Mouse (Mus musculus) layer of hippocampus, postnatal 25 days (tissue): ENCODE measurements around the gene Snx7. TPM values are rescaled to one million over a fixed set of nuclear protein-coding genes. Genes with fewer than 3 reads are reported as not detected.

Source experiments
- DNase-seq, 2 experiments: peaks; one replicate each; pipeline ENCODE4 v3.0.0; 2022; ENCODE audit warnings: mixed read lengths in 2 of 2, low spot score in 1 of 2; ENCODE audit errors: extremely low spot score in 1 of 2
- microRNA-seq, 2 experiments: library from miRNA; unstranded; fragments of <30 nt; microRNA quantifications; one replicate each; pipeline ENCODE4 v1.2.0; 2021
- total RNA-seq, 2 experiments: library from RNA; stranded (reverse); gene quantifications; 2 replicates each; pipeline ENCODE4 v1.2.3; 2021

The Snx7 gene
- total RNA-seq, 2 experiments from 2014 or later: 15.9 to 16.1 TPM

DNA sequence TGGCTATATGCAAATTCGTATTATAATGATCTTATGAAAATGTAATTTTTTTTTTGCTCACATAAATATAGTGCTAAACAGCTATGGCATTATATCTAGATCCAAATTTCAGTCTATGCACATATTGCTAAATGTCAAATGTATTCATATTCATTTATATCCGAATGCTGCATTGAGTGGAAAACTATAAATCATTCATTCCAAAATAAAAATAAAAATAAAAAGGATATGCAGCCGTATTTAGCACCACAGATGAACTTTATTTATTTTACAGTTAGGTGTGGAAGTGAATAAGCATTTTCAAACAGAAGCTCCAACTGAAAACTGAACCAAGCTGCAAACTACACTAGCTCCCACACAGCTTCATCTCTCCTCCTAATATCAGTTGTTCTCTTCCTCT lies 45.5 kb downstream of the Snx7 start:
- no peak for DNase-seq

DNA sequence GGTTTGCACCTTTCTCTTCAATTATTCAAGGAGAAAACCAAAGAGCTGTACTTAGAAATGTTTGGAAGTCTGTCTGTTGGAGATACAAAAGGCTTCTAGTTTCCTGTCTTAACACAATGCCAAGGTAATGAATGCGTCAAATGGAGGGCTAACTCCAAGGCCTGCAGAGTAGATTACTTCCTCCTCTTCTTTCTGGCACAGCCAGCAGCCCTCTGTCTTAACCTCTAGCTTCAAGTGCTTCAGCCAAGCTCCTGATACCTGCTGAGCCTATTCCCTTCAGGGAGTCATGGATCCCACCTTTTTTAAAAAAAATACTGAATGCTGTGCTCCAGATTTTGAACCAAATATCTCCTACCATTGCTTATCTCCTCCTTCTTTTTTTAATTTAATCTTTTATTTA lies 51.1 kb downstream of the Snx7 start:
- no peak for DNase-seq

DNA sequence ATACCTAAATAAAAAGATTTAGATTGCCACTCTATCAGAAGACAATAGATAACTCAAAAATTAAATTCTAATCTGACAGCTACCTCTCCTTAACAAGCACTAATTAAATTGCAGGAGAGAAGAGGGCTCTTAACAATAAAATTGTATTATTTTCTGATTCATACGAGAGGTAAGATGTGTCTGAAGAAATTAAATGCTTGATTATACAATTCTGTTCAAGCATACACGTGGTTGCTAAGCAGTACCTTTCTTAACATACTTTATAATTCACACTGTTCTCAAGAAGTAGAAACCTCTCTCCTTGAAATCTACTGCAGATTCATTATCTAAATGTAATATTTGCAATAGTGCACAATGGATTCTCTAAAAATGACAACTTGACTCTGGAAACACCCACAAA lies 54.5 kb downstream of the Snx7 start:
- DNase-seq: no peak

DNA sequence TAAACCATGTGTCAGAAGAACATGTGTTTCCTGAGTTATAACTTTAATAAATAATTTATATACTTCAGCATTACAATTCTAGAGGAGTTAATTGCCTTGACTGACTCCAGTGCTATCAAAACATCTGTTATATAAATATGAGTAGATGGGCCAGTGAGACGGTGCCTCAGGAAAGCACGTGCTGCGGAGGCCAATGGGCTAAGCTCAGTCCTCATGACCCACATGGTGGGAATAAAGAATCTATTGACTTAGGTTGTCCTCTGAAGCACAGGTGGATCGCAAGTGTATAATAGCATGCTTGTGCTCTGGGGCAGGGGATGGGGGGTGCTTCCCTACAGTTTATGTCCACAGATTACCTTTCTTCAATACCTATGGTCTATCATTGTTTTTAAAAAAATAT lies 56.6 kb downstream of the Snx7 start:
- DNase-seq: no peak

DNA sequence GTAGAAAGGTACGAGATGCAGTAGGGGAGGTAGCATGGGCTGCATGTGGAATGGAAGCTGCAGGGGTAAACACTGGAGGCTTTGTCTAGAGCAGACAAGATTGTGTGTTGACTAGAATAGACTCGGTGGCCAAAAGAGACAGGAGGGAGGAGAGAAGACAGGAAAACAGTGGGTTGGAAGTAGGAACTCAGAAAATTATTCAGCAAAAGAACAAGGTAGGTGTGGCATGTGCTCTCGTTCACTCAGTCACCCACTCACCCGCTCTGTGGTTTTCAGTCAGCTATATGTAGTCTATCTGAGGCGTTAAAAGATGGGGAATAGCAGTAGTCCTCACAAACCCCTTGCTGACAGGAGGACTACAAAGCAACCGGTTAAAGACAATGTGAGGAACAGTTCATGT lies 63.0 kb downstream of the Snx7 start:
- no peak for DNase-seq

DNA sequence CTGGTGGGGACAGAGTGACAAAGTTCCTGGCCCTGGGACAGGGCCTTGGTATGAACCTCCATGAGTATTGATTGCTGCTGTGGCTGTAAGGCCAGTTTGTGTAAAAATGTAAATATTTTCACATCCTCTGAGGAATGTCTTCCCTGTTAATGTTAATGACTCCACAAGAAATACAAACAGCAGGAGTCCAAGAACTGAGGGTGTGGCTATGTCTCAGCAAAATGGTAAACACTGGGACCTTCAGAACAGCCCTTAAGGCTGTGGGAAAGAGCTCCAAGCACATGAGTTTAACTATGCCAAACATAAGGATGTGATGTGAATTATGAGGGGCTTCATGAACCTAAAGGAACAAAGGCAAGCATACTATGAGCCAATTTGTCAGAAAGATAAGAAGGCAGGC lies 74.2 kb downstream of the Snx7 start:
- DNase-seq: no peak

DNA sequence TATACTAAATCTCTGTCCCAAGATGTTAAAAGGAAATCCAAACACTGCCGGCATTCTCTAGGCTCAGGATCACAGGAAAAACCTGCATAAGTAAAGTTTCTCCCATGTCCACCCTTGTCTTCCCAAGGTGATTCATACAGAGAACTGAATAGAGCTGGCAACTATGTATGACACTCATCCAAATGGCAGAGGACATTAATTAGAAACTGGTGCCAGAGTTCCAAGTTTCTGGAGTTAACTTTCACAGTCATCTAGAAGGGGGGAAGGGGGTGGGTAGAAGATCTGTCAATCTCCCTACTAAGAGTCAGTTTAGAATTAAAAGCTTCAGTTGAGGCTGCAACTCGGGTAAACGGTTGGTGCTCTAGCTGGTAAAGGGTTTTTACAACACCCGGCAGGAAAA lies 76.8 kb downstream of the Snx7 start:
- DNase-seq: no peak

DNA sequence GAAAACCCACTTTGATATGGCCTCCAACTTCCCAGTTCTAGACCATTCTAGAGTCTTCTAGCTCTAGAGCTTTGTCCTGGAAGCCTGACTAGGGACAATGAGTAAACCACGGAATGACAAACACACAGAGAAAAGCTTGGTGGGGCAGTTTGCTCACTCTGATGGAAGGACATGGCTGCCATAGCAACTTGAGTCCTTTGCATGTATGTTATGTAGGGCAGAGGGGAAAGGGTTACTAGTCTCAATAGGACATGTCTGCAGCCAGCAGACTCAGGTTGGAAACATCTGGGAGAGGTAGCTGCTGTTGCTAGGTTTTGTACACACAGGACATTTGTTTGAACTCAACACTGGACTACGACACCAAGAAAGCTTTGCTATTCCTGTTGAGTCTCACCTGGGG lies 77.5 kb downstream of the Snx7 start:
- DNase-seq: no peak

DNA sequence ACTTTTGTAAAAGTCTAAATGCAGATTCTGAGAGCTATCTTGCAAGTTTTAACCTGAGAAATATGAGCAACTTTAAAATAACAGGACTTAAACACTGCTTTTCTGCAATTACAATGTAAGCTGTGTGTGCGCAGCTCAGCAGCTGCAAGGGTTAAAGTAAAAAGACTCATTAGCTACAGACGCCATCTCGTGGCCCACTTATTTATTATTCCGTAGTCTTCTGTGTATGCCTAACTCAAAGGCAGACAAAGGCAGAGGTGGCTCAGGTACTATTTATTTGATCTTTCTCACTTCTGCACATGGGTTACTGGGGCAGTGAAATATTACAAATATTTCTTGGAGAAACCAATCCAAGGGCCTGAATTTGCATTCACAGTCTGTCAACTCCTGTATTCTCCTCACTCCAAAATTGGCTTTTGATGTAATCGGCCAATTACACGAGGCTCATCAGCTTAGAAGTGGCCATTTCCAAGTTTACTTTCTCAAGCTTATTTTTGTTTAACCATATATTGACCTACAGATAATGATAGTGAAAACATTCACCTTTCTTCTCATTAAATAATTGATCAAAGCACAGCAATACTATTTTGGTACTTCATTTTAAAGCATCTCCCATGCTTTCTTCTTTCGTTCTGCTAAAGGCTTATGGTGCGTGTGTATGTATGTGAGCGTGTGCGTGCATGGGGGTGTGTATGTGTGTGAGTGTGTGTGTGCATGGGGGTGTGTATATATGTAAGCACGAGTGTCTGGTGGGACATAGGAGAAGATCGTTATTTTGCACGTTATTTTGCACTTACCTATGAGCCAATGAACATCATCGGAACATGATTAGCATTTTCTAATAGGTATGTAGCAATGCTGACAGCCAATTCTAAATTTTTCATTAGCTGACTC lies 79.7 kb downstream of the Snx7 start:
- DNase-seq: peak in 1 of 2 experiments; percentile 53

DNA sequence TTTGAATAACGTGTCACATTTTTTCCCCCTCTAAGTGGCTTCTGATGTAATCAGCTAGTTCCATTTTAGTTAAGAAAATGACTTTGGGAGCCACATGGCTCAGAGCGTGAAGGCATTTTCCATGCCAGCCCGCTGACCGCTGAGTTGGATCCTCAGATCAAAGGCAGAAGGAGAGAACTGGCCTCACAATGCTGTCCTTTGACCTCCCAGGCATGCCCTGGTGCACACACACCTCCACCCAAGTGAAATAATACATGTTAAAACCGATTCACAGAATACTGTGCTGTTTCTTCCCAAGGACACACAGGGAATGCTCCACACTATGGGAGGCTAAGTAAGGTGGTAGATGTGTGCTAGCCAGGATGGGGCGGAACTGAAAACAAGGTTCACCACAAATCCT lies 81.5 kb downstream of the Snx7 start:
- DNase-seq: no peak

DNA sequence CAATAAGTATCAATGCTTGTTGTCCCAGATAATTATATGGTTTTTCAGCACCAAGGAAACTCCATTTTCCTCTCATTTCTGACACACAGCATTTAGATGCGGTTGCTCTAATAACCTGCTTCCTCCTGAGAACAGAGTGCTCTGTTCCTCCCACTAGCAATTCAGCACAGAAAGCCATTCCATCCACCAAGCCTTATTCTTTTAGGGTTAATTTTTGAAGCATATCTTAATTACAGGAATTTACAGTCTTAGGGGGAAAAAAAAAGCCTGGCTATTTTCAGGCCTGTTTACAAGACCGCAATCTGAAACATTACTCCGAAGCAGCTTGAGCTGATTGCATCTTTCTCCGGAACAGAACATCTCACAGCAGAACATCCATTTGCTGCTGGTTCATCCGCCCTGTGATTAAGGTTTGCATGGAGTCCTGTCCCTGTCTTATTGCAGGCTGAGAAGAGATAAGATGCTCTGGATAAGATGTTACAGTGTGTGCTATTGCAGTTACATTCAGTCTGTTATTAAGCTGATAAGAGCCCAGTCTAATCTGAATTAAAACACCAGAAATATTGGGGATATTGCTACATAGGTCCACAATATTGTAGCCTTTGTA lies 116.5 kb downstream of the Snx7 start:
- DNase-seq: no peak

DNA sequence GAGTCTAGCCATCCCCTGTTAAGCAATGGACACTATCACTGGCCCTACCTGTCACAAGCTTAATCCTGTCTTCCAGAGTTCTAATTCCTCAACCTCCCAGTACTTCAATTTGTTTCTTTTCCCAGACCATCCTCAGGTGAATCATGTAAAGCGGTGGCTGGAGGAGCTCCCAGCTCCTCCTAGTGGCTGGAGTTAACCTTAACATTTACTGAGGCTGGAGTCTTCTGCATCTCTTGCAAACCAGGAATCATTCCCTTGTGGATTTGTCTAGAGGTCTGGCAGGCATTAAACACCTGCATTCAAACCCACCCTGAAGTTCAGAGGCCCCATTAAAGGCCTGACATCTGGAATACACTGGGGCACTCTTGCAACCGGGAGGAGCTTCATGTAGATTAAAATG lies 117.1 kb downstream of the Snx7 start:
- DNase-seq: no peak

DNA sequence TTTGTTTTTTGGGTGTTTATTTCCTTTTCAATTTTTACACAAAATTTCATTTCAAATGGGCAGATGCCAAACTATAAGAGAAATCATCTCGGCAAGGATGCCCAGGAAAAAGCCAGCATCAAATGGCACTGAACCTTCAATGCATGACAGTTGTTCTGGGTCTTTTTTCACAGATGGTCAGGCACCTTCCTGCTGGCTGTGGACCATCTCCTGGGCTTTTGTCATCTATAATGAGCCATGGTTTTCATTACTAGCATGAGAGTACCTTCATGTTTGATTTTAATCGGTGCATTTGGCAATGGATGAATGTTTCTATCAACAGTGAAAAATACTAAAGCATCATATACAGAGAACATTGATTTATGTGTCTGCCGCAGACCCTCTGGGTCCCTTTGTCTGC lies 119.5 kb downstream of the Snx7 start:
- no peak for DNase-seq

DNA sequence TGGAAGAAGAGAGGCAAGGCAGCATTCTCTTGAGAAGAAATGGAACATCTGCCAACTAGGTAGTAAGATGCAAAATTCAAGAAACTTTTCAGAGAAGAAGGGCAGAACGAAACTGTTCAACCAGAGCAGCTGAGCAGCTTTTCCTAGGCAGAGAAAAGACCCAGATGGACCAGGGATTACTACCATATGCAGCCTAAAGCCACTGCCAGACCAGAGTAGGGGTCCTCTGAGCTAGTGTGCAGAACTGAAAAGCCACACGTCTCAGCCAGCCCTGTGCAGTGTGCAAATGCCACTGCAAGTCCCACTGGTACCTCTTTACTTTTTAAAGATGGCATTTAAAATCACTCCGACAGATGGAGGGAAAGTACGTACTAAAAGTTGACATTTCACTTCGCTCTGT lies 129.0 kb downstream of the Snx7 start:
- DNase-seq: no peak

DNA sequence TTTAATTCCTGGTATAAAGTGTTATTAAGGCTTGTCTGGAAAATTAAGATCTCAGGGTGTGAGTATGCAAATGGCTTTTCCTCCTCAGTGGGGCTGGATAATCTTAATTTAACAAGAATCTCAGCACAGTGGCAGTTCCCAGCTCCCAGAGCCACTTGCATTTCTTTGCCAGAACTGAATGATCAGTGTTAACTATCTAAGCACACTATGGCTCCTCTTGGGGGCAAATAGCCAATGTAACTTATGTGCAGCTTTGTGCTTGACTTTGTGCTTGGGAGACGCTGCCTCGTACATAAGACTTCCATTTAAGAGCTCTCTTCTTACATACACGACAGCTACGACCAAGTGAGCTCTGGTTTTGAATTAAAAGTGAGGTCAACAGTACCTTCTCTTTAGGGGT lies 136.1 kb downstream of the Snx7 start:
- DNase-seq: no peak

Small RNAs within 50 kb of the gene (microRNA-seq; reads per million reads assigned to microRNA genes)
- 0 reads per million in 2 experiments for gene Gm24811
